Mouse (Mus musculus) ES-Bruce4 (cell line): ENCODE results near the gene Rdm1. TPM values are rescaled to one million over a fixed set of nuclear protein-coding genes. Genes with fewer than 3 reads are reported as not detected.

Source experiments
- H3K27ac ChIP-seq: 2 replicates; pipeline ENCODE4 v1.5.1; 2012; ENCODE audit warnings: low read length, inconsistent platforms; ENCODE audit not compliant: insufficient read depth
- H3K27me3 ChIP-seq: 2 replicates; pipeline ENCODE4 v1.6.1; 2012; ENCODE audit warnings: mild to moderate bottlenecking, low read length, inconsistent platforms; ENCODE audit not compliant: control insufficient read depth, poor library complexity, insufficient read depth, severe bottlenecking
- H3K36me3 ChIP-seq: 2 replicates; pipeline ENCODE4 v1.6.1; 2012; ENCODE audit warnings: inconsistent platforms, mild to moderate bottlenecking, low read length, moderate library complexity; ENCODE audit not compliant: control insufficient read depth, poor library complexity, insufficient read depth, severe bottlenecking
- H3K4me1 ChIP-seq: one replicate; pipeline ENCODE4 v1.8.1; 2011; ENCODE audit warnings: low read length; ENCODE audit not compliant: control insufficient read depth, insufficient read depth
- H3K4me3 ChIP-seq: 2 replicates; pipeline ENCODE4 v1.5.1; 2011; ENCODE audit warnings: low read depth, mild to moderate bottlenecking, low read length
- H3K9ac ChIP-seq: 2 replicates; pipeline ENCODE4 v1.6.1; 2012; ENCODE audit warnings: low read depth, mild to moderate bottlenecking, inconsistent platforms; ENCODE audit not compliant: poor library complexity, severe bottlenecking
- H3K9me3 ChIP-seq: replicated peaks from 2 replicates; pipeline ENCODE4 v1.6.1; 2012; ENCODE audit warnings: mild to moderate bottlenecking, low read length, inconsistent platforms; ENCODE audit not compliant: control insufficient read depth, poor library complexity, insufficient read depth, severe bottlenecking
- CTCF ChIP-seq: IDR thresholded peaks from one replicate; pipeline ENCODE4 v1.8.1; 2011; ENCODE audit warnings: low read depth, low read length
- EP300 ChIP-seq: IDR thresholded peaks from 2 replicates; pipeline ENCODE4 v1.6.1; 2011; ENCODE audit warnings: low read depth, low read length; ENCODE audit not compliant: insufficient read depth
- POLR2A ChIP-seq: IDR thresholded peaks from one replicate; pipeline ENCODE4 v1.8.1; 2011; ENCODE audit warnings: low read length; ENCODE audit not compliant: insufficient read depth
- polyA plus RNA-seq: library from polyadenylated mRNA; stranded (reverse); fragments of >200 nt; gene quantifications from 2 replicates; pipeline ENCODE4 v1.2.4, GENCODE M21; 2011; ENCODE audit warnings: low read depth; ENCODE audit not compliant: missing spikeins, insufficient read depth, insufficient read length

Gene Rdm1
- polyA plus RNA-seq, 1 experiment: 64.0 TPM

DNA sequence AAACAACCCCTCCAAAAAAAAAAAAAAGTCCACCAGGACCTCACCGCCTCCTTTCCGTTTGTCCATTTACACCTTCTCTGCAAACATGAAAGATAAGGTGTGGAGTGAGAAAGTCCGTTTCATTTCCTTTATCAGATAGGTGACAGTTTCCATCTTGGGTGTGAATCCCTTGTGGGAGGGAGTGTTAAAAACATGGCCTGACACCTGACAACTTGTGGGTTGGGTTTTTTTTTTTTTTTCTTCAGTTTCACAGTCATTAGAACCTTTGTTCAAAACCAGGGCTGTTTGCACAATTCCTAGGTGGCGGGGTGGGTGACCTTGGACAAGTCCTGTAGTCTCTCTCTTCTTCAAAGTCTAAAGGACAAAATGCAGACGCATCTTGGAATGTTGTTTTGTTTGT lies 34.8 kb downstream of the Rdm1 start:
- TF ChIP-seq CTCF (no peak), EP300 (no peak), POLR2A (no peak)
- Histone ChIP-seq H3K9ac (0 out of 2 replicates have a peak overlapping the region, but pooled peaks have one; percentile 18), H3K4me1 (no peaks in the 10 kb centered on the region), H3K27me3 (no peaks in the 10 kb centered on the region), H3K27ac (no peak overlapping the region), H3K4me3 (no peak overlapping the region), H3K9me3 (no peaks in the 10 kb centered on the region), H3K36me3 (no peaks in the 10 kb centered on the region)

GRCm38 (mm10) chr11:101663229-101664027 lies 36.4 kb downstream of the Rdm1 start:
- Histone ChIP-seq H3K9me3 (no peaks in the 10 kb centered on the region), H3K36me3 (no peaks in the 10 kb centered on the region), H3K9ac (0 out of 2 replicates have a peak overlapping the region, but pooled peaks have one; percentile 1), H3K27ac (no peak overlapping the region), H3K27me3 (no peaks in the 10 kb centered on the region), H3K4me3 (no peak overlapping the region), H3K4me1 (peaks cover 3% of the 10 kb centered on the region)
- no peak for TF ChIP-seq EP300
- TF ChIP-seq POLR2A: no peak
- no peak for TF ChIP-seq CTCF

DNA sequence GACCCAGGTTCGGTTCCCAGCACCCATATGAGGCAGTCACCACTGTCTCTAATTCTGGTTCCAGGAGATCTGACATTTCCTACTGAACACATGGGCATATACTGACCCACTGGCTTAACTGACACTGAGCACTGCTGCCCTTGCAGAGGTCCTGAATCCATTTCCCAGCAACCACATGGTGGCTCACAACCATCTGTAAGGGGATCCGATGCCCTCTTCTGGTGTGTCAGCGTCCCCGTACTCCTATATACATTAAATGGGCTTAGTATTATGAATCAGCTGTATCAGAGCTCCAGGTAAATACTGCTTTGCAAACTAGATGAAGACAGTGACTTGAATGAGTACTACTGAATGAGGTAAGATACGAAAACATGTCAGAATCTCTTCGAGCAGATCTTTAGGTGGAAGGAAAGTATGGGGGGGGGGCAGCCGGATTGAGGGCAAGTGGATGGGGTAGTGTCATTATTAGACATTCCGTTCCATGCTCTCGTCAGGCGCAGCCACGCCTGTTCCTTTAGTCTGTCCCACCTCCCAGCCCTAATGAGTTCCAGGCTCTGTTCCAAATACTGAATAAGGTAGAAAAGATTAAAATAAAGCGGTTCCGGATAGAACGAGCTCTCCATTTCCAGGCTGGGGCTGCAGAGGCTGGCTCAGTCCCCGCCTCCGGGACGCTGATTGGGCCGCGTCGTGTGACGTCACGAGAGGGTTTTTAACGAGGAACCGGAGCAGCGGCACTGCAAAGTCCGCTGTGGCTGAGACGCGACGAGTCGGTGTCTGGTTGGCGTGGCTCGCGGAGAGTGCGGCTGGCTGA lies 38.0 kb downstream of the Rdm1 start, which contains the start of gene Arl4d:
Arl4d (plus strand) TSS at position 717 of the 811 bp plus-strand sequence.
- peaks cover 9% of the 10 kb centered on the region for H3K4me1 ChIP-seq
- H3K4me3 ChIP-seq: peak within 1 kb of the TSS; percentile 84
- H3K27me3 ChIP-seq: no peaks in the 10 kb centered on the region
- TF ChIP-seq EP300 (no peak), POLR2A (peak; percentile 98), CTCF (peak; percentile 26)
- no peaks in the 10 kb centered on the region for H3K9me3 ChIP-seq
- H3K36me3 ChIP-seq: no peaks in the 10 kb centered on the region
- H3K9ac ChIP-seq: peak within 1 kb of the TSS; percentile 58
- no peak within 1 kb of the TSS for H3K27ac ChIP-seq

DNA sequence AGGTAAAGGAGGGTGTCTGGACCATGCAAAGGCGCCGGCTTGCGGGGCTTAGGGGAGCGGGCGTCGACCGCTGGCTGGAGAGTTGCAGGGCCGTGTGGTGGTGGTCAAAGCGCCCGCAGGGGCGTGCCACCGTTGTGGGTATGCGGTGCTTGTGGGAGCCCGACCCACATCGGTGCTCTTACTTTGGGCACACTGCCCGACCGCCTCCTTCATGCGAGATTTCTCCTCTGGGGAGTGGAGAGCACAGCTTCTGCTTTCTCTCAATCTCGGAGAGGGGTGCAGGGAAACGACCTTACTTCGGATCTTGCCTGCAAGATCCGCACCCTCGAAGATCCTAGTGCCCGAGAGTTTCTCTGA lies 38.6 kb downstream of the Rdm1 start:
- H3K9me3 ChIP-seq: no peaks in the 10 kb centered on the region
- TF ChIP-seq CTCF: no peak
- TF ChIP-seq POLR2A: no peak
- TF ChIP-seq EP300: no peak
- H3K4me3 ChIP-seq: peak overlapping the region; percentile 64
- H3K27me3 ChIP-seq: no peaks in the 10 kb centered on the region
- H3K36me3 ChIP-seq: no peaks in the 10 kb centered on the region
- peak overlapping the region; percentile 58 for H3K9ac ChIP-seq
- H3K4me1 ChIP-seq: peaks cover 10% of the 10 kb centered on the region
- no peak overlapping the region for H3K27ac ChIP-seq

DNA sequence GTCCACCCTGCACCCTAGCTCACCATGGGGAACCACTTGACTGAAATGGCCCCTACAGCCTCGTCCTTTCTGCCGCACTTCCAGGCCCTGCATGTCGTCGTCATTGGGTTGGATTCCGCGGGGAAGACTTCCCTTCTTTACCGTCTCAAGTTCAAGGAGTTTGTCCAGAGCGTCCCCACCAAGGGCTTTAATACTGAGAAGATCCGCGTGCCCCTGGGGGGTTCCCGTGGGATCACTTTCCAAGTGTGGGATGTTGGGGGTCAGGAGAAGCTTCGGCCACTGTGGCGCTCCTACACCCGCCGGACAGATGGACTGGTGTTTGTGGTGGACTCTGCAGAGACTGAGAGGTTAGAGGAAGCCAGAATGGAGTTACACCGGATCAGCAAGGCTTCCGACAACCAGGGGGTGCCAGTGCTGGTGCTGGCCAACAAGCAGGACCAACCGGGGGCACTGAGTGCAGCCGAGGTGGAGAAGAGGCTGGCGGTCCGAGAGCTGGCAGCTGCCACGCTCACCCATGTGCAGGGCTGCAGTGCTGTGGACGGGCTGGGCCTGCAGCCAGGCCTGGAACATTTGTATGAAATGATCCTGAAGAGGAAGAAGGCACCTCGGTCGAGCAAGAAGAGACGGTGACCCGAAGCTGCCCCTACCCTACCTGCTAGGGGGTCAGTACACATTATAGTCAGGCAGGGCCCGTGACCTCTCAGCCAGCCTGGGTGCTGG lies 39.8 kb downstream of the Rdm1 start:
- Histone ChIP-seq H3K9ac (peak overlapping the region; percentile 8; the same call in 1 of the 2 replicates), H3K9me3 (no peaks in the 10 kb centered on the region), H3K4me3 (peak overlapping the region; percentile 22), H3K36me3 (no peaks in the 10 kb centered on the region), H3K27ac (no peak overlapping the region), H3K27me3 (no peaks in the 10 kb centered on the region), H3K4me1 (peaks cover 10% of the 10 kb centered on the region)
- TF ChIP-seq CTCF (no peak), EP300 (no peak), POLR2A (no peak)
